Mouse (Mus musculus): Measurements from ENCODE around the gene Nck2.

GRCm38 (mm10) chr1:43422969-43423748 is 21.2 kb upstream of the Nck2 start:
- TF ChIP-seq CTCF (conservative IDR thresholded peaks at IDR 0.05; ENCODE audit: insufficient read depth, insufficient read length, low read depth, low read length) = no peak
- TF ChIP-seq POLR2A (IDR thresholded peaks at IDR 0.05; ENCODE audit: low read depth, low read length) = no peak

All from kidney, adult 2 months (tissue).